Mouse (Mus musculus): ENCODE measurements around the gene Cux1. TPM values are rescaled to one million over a fixed set of nuclear protein-coding genes. Genes with fewer than 3 reads are reported as not detected.

Cux1 gene
- total RNA-seq, 2 experiments from 2014 or later = 53.3 to 56.6 TPM

GRCm38 (mm10) chr5:136442238-136443187, 124.8 kb downstream of the Cux1 start:
- no peak for DNase-seq (ENCODE audit: low spot score in 2 of 2)

GRCm38 (mm10) chr5:136429647-136430046, 137.6 kb downstream of the Cux1 start:
- DNase-seq (ENCODE audit: low spot score in 2 of 2) = no peak

- DNase-seq (ENCODE audit: low spot score in 2 of 2) = no peak
These were observed 138.7 kb downstream of the Cux1 start for GRCm38 (mm10) chr5:136428498-136429060.

- peak in 1 of 2 experiments; percentile 18 for DNase-seq (ENCODE audit: low spot score in 2 of 2)
These were observed 139.4 kb downstream of the Cux1 start for GRCm38 (mm10) chr5:136427772-136428497.

GRCm38 (mm10) chr5:136427121-136427771, 140.0 kb downstream of the Cux1 start:
- no peak for DNase-seq (ENCODE audit: low spot score in 2 of 2)

DNA sequence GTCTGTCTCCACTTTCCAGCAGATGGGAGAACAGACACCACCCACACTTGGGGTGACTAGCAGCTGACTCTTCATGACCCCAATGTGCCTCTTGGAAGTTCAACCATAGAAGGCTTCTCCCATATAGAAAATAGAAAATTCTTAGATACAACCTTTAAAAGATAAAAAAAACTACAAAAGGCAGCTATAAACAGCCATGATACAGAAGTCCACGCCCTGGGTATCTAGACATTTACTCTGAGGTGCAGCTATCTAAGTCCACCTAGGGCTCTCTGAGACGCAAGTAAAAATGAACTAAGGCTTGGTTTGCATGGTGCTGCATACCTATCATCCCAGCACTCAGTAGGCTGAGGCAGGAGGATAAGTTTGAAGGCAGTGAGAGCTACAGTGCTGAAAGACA, 144.3 kb downstream of the Cux1 start:
- no peak for DNase-seq (ENCODE audit: low spot score in 2 of 2)

GRCm38 (mm10) chr5:136421885-136422284, 145.4 kb downstream of the Cux1 start:
- no peak for DNase-seq (ENCODE audit: low spot score in 2 of 2)

DNA sequence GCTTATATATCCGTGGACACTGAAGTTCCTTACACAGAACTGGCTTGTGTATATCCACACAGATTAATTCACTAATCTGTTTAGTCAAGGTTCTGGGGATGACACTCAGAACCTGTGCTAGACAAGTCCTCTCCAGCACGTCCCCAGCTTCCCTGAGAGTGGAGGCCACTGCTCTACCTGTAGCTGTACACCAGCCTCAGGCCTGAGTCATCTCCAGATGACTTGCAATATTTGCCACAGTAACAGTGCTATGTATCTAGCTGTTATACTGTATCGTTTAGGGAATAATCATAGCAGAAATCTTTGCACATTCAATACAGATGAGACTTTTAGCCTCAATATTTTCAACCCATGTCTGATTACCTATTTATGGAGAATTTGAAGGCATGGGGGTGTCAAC, 146.0 kb downstream of the Cux1 start:
- DNase-seq (ENCODE audit: low spot score in 2 of 2) = no peak

- no peak for DNase-seq (ENCODE audit: low spot score in 2 of 2)
These were observed 146.9 kb downstream of the Cux1 start for GRCm38 (mm10) chr5:136420342-136420741.

GRCm38 (mm10) chr5:136417891-136418290, 149.4 kb downstream of the Cux1 start:
- no peak for DNase-seq (ENCODE audit: low spot score in 2 of 2)

DNA sequence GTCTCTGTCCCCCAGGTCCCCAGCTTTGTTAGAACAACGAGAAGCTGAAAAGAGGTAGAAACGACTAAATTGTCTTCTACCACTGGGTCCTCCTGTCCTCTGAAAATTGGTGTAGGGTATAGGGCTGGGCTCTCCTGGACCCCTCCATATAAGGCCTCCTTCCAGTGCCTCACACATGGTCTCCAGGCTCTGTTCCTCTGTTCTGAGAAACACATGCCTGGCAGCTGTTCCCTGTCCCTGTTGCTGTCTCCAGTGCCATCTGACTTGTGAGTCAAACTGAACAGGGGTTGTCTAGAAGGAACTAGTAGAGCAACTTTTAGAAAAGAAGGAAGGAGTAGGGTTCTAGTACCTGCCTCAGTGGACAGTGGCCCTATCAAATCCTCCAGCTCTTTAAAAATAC, 152.8 kb downstream of the Cux1 start:
- no peak for DNase-seq (ENCODE audit: low spot score in 2 of 2)

DNA sequence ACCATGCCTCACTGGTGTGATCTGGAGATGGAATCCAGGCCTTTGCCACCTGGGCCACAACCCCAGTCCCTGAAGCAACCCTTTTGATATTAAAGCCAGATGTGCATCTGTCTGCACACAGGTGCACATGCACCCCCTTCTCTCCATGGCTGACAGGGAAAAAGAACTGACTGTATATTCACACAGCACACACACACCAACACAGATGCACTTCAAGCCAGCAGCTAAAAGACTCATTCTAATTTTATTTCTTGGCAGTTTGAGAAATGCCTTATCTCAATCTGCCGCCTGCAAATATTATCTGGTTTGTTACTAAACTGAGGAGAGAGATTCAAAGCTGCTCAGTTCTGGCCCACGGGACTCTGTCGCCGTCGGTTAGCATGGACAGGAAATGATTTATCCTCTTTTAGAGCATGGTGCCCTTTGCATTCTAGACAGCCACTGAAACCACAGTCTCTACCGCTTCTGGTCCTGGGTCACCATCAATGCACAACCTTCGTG, 156.6 kb downstream of the Cux1 start:
- DNase-seq (ENCODE audit: low spot score in 2 of 2) = no peak

DNA sequence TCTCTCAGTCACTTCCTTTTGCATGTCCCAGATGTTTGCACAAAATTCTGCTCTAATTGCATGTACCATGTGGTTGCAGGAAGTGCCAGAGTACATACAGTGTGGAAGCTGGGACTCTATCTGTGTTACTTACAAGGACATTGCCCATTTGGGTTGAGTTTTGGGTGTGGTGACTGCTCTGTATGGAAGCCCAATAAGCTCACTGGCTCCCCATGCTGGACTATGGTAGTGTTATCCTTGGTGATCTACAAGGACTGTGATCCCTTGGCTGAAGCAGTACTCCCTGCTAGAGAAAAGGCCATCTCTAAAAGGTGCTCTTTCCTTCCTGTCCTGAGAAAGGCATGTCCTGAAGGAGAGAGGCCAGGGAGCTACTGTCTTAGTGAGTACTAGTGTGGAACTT, 160.9 kb downstream of the Cux1 start:
- DNase-seq (ENCODE audit: low spot score in 2 of 2) = no peak

DNA sequence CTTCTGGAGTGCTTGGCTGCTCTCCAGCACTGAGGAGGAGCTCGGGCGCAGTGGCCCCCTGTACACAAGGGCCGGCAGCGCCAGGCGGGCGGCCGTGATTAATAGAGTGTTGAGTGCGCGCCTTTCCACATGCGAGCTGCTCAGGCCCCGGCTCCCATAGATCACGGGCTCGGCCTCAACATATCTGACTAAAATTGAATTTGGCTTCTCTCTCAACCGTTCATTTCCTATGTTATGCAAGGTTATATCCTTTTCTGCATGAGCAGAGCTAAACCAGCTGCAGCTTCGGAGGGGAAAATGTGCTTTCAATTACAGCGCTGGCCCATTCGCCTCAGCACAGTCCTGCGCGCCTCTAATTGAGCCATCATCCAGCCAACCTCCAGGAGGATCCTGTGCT, 163.7 kb downstream of the Cux1 start:
- peak; percentile 19 to 41 for DNase-seq (ENCODE audit: low spot score in 2 of 2)

- DNase-seq (ENCODE audit: low spot score in 2 of 2) = no peak
These were observed 164.4 kb downstream of the Cux1 start for GRCm38 (mm10) chr5:136402622-136403564.

GRCm38 (mm10) chr5:136398706-136399105, 168.6 kb downstream of the Cux1 start:
- no peak for DNase-seq (ENCODE audit: low spot score in 2 of 2)

- no peak for DNase-seq (ENCODE audit: low spot score in 2 of 2)
These were observed 170.6 kb downstream of the Cux1 start for GRCm38 (mm10) chr5:136396699-136397098.

- DNase-seq (ENCODE audit: low spot score in 2 of 2) = no peak
These were observed 171.0 kb downstream of the Cux1 start for GRCm38 (mm10) chr5:136396256-136396655.

- no peak for DNase-seq (ENCODE audit: low spot score in 2 of 2)
These were observed 171.6 kb downstream of the Cux1 start for GRCm38 (mm10) chr5:136395600-136396195.

Measured in layer of hippocampus, postnatal 10 days (tissue).